Mouse (Mus musculus) embryonic fibroblast, embryonic 13.5 days (primary cell): ENCODE measurements around the gene Il17f. TPM values are rescaled to one million over a fixed set of nuclear protein-coding genes. Genes with fewer than 3 reads are reported as not detected.
"Not testable (repeated sequence)": the region's sequence is repeated elsewhere in the genome, so short reads cannot be mapped to it uniquely, and the experiment has no call there.

Source experiments
- H3K27ac ChIP-seq: 2 replicates; pipeline ENCODE4 v1.5.1; 2012; ENCODE audit warnings: low read length, control low read depth, inconsistent platforms; ENCODE audit not compliant: insufficient read depth
- H3K4me1 ChIP-seq: 2 replicates; pipeline ENCODE4 v1.6.1; 2011; ENCODE audit warnings: low read length; ENCODE audit not compliant: control insufficient read depth, insufficient read depth
- H3K4me3 ChIP-seq: 2 replicates; pipeline ENCODE4 v1.5.1; 2011; ENCODE audit warnings: mild to moderate bottlenecking, control low read depth, low read length; ENCODE audit not compliant: insufficient read depth
- CTCF ChIP-seq: IDR thresholded peaks from 2 replicates; pipeline ENCODE4 v1.5.1; 2011; ENCODE audit warnings: mild to moderate bottlenecking, control low read depth, low read length, moderate library complexity, borderline replicate concordance; ENCODE audit not compliant: insufficient read depth
- POLR2A ChIP-seq: IDR thresholded peaks from 2 replicates; pipeline ENCODE4 v1.6.1; 2011; ENCODE audit warnings: low read depth, mild to moderate bottlenecking, control low read depth, low read length, moderate library complexity
- polyA plus RNA-seq: library from polyadenylated mRNA; stranded (reverse); fragments of >200 nt; gene quantifications from 2 replicates; pipeline ENCODE4 v1.2.4, GENCODE M21; 2011; ENCODE audit warnings: low read depth; ENCODE audit not compliant: missing spikeins, insufficient read length

The Il17f gene
- not detected in 2 replicates for polyA plus RNA-seq

- not testable (repeated sequence) for H3K4me1 ChIP-seq, H3K27ac ChIP-seq, H3K4me3 ChIP-seq
Observed at GRCm38 (mm10) chr1:20790517-20790916, at the start of gene Il17f. Gene Il17f, minus strand, starts transcription at chr1:20790617.

GRCm38 (mm10) chr1:20839911-20840310, 49.5 kb upstream of the Il17f start:
- no peak overlapping the region for H3K27ac ChIP-seq
- no peaks in the 10 kb centered on the region for H3K4me1 ChIP-seq
- TF ChIP-seq POLR2A = no peak
- TF ChIP-seq CTCF = no peak

GRCm38 (mm10) chr1:20836551-20837125, 46.2 kb upstream of the Il17f start:
- no peak for TF ChIP-seq CTCF
- no peak for TF ChIP-seq POLR2A
- Histone ChIP-seq H3K4me1 (no peaks in the 10 kb centered on the region), H3K27ac (no peak overlapping the region), H3K4me3 (no peak overlapping the region)

More at GRCm38 (mm10) chr1:20839911-20840310, 49.5 kb upstream of the Il17f start:
- H3K4me3 ChIP-seq = no peak overlapping the region

- TF ChIP-seq CTCF (no peak), POLR2A (no peak)
- H3K4me3 ChIP-seq = no peak overlapping the region
Observed at GRCm38 (mm10) chr1:20833141-20833511, 42.7 kb upstream of the Il17f start.

GRCm38 (mm10) chr1:20832473-20833140, 42.2 kb upstream of the Il17f start:
- Histone ChIP-seq H3K27ac (no peak overlapping the region), H3K4me3 (no peak overlapping the region), H3K4me1 (no peaks in the 10 kb centered on the region)
- TF ChIP-seq POLR2A = no peak
- no peak for TF ChIP-seq CTCF

More at GRCm38 (mm10) chr1:20833141-20833511, 42.7 kb upstream of the Il17f start:
- no peaks in the 10 kb centered on the region for H3K4me1 ChIP-seq
- no peak overlapping the region for H3K27ac ChIP-seq

GRCm38 (mm10) chr1:20830546-20830945, 40.1 kb upstream of the Il17f start:
- no peak for TF ChIP-seq POLR2A
- no peak for TF ChIP-seq CTCF
- no peaks in the 10 kb centered on the region for H3K4me1 ChIP-seq
- no peak overlapping the region for H3K27ac ChIP-seq
- H3K4me3 ChIP-seq = no peak overlapping the region

GRCm38 (mm10) chr1:20828061-20828460, 37.6 kb upstream of the Il17f start:
- no peak overlapping the region for H3K27ac ChIP-seq
- TF ChIP-seq CTCF (no peak), POLR2A (no peak)
- H3K4me1 ChIP-seq = no peaks in the 10 kb centered on the region
- H3K4me3 ChIP-seq = no peak overlapping the region

GRCm38 (mm10) chr1:20825036-20825435, 34.6 kb upstream of the Il17f start:
- no peaks in the 10 kb centered on the region for H3K4me1 ChIP-seq
- H3K4me3 ChIP-seq = no peak overlapping the region
- no peak overlapping the region for H3K27ac ChIP-seq
- TF ChIP-seq POLR2A (no peak), CTCF (no peak)

GRCm38 (mm10) chr1:20823906-20824305, 33.5 kb upstream of the Il17f start:
- H3K4me1 ChIP-seq = no peaks in the 10 kb centered on the region
- TF ChIP-seq POLR2A (no peak), CTCF (no peak)
- no peak overlapping the region for H3K27ac ChIP-seq
- no peak overlapping the region for H3K4me3 ChIP-seq

GRCm38 (mm10) chr1:20823471-20823870, 33.1 kb upstream of the Il17f start:
- no peak for TF ChIP-seq POLR2A
- no peak for TF ChIP-seq CTCF
- Histone ChIP-seq H3K4me1 (no peaks in the 10 kb centered on the region), H3K27ac (no peak overlapping the region), H3K4me3 (no peak overlapping the region)
